Comparison of ENCODE assay signal across 16 mouse cellular contexts in the genomic region with DNA sequence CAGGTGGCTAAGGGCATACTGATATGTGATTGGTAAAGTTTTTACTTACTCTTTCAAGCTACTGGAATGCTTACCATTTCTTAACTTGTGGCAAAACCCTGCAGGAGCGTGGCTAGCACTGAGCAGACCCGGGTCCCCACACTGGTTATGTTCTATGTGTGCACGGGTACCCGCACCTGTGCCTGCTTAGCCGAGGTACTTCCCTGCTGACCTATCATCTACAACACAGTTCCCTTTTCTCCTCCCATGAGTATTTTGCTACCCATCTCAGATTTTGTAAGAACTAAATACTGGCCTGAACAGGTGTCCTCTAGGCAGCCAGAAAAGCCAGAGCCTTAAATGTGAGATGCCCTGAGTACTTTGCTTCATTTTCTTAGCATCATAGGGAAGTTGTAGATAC.
"Had no signal": no experiment of that assay in that cellular context is flagged by ENCODE, and none has a peak within 500 bp of the region (broad histone marks: within the 10 kb centered on the region; RNA-seq: fewer than 3 reads in every experiment).

No protein-coding gene starts in this region.

- H3K4me1 ChIP-seq: neural tube, embryonic 12.5 days; stomach, embryonic 15.5 days had no signal

- DNase-seq: retina, postnatal 1 day; right cerebral cortex, adult 18-20 months; right cerebral cortex, postnatal 14 days; right cerebral cortex, postnatal 25 days; right cerebral cortex, postnatal 4 days; spleen, adult 18-20 months; thymus, adult 18-20 months; thymus, adult 2 months; thymus, postnatal 14 days; thymus, postnatal 25 days; thymus, postnatal 36 days; thymus, postnatal 4 days had no signal

- H3K36me3 ChIP-seq: neural tube, embryonic 12.5 days; neural tube, embryonic 13.5 days; stomach, embryonic 15.5 days had no signal

- H3K9me3 ChIP-seq: neural tube, embryonic 12.5 days; neural tube, embryonic 13.5 days; stomach, embryonic 15.5 days had no signal

- H3K27me3 ChIP-seq: neural tube, embryonic 12.5 days; neural tube, embryonic 13.5 days; stomach, embryonic 15.5 days had no signal

- H3K27ac ChIP-seq: neural tube, embryonic 12.5 days; neural tube, embryonic 13.5 days; stomach, embryonic 15.5 days; stomach, postnatal 0 days had no signal

- H3K9ac ChIP-seq: neural tube, embryonic 12.5 days; neural tube, embryonic 13.5 days; stomach, embryonic 15.5 days had no signal

- H3K4me2 ChIP-seq: neural tube, embryonic 12.5 days; neural tube, embryonic 13.5 days; stomach, embryonic 15.5 days had no signal

- H3K4me3 ChIP-seq: neural tube, embryonic 12.5 days; neural tube, embryonic 13.5 days; stomach, embryonic 15.5 days had no signal
